Mouse (Mus musculus) lung, postnatal 36 days (tissue): ENCODE data around the gene Tcf3.
A peak's percentile ranks its signal among the peaks of the same experiment; 100 is the strongest.

Experiments used
- DNase-seq: peaks from one replicate; pipeline ENCODE4 v3.0.0; 2022; ENCODE audit warnings: mixed read lengths

Tcf3 gene

DNA sequence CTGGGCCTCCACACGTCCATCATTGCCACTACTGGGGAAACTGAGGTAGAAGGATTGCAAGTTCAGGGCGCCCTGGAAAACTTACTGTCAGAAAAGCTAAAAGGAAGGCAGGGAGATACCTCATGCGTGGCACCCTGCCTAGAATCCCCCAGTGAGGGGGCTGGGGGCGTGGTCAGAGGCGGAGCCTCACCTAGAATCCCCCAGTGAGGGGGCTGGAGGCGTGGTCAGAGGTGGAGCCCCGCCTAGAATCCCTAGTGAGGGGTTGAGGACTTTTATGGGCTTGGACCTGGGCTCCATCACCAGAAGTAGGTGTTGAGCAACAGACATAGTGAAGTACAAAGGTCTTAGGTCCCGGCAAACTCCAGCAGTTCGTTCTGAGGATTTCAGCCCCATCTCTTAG is 2.8 kb upstream of the Tcf3 start:
- no peak for DNase-seq

DNA sequence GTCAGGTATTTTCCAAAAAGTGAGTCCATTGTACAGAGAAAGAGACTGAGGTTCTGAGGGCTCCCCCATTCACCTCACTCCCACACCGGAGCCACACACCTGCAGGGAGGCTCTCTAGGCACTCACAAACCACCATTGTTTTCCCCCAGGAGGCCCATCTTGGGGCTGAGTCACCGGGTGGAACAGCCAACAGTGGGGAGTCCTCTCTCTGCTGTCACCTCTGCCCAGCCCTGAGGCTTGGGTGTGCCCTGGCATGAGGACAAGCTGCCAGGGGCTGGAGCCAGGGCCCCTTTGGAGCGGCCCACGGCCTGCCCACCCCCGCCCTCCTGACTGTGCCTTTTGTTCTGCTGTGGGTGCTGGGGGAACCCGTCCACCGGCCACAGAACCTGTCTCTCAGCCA is 2.3 kb upstream of the Tcf3 start:
- DNase-seq: no peak

DNA sequence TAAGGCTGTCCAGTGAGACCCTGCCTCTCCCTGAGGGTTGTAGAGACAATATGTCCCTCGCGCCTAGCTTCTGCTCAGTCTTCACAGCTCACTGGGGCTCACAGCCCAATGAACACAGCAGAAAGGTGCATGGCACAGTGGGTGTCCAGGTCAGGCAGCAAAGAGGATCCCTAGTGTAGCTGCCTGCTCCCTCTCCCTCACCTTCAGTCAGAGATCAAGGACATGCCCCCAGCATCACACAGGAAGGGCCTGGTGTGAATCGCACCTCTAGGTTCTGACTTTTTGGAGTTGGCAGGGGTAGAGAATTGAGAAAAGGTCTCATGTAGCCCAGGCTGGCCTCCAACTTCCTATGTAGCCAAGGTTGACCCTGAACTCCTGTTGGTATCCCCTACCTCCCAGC is 1.4 kb upstream of the Tcf3 start:
- no peak for DNase-seq

DNA sequence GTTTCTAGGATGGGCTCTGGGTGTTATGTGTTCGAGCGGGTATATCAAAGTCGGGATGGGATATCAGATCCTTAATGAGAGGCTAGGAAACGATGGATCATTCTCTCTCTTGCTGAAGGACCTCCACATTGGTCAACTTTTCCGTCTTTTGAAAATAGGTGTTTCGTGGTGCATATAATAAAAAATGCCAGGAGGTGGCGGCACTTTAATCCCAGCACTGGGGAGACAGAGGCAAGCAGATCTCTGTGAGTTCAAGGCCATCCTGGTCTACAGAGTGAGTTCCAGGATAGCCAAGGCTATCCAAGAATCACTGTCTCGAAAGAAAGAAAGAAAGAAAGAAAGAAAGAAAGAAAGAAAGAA is 766 bp upstream of the Tcf3 start:
- DNase-seq: no peak

DNA sequence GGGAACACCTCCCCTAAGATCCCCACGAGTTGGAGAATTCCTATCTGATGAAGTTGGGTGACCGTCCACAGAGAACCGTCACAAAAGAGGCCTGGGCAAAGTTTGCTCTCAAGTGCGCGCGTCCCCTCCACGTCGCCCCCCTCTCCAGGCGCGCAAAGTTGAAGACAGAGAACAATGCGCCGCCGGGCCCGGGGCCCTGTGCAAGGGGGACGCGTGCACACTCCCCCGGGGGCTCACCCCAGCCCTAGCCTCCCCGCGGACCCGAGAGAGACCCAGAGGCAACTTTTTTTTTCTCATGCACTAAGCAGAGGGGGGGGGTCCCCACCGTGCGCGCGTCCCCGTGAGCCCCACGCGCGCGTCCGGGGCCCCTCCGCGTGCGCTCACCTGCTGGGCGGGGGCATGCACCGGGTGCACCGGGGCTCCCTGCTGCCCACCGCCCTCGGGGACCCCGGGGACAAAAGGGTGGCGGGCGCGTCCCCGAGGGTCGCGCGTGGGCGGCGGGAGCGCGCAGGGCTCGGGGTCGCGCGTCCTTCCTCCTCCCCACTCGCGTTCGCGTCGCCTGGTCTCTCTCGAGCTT is 423 bp downstream of the Tcf3 start:
- DNase-seq: no peak

DNA sequence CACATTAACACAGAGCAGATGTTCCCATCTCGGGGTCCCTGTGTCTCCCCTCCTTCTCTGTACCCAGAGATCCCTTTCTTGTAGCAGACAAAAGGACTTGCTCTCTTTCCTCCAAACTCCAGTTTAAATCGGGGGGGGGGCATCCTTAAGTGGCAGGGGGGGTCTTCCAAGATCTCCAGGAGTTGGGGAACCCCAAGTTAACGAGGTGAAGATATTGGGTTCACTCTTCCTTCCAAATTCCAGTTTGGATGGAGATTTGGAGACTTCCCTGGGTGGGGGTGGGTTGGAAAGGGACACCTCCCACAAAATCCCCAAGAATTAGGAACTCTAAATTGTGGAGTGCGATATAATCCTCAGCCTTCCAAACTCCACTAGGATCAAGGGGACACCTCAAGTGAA is 1.1 kb downstream of the Tcf3 start:
- no peak for DNase-seq

DNA sequence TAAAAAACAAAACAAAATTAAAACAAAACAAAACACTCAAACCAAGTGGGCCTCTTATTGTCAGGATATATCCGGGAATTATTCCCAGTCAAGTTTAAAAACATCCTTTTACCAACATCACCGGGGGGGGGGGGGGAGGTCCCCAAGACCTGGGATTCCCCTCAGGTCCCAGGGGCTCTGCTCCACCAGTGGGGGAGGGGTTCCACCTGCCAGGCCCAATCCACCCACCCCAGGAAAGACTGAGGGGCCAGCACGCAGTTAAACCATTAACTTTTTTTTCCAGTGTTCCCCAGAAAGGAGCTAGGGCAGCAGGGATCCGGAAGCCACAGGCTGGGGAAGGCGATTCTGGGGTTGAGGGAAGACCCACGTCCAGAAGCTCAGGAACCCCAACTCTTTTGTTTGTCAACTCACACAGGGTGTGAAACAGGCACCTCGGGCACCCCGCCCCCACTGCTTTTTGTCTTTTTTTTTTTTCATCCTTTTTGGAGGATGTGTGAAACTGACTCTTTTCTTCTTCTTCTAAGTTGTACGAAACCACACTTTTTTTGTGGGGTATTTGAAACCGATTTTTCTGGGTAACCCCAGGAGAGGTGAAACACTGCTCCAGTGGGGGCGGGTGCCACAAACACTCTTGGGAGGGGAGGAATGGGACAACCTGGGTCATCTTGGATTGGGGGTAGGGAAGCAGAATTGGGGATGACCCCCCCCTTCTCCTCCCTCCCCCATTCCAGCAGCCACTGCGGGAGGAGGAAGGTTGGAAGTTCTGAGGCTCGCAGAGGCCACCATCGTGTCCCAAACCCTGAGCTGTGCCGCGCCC is 1.7 kb downstream of the Tcf3 start:
- DNase-seq: no peak

DNA sequence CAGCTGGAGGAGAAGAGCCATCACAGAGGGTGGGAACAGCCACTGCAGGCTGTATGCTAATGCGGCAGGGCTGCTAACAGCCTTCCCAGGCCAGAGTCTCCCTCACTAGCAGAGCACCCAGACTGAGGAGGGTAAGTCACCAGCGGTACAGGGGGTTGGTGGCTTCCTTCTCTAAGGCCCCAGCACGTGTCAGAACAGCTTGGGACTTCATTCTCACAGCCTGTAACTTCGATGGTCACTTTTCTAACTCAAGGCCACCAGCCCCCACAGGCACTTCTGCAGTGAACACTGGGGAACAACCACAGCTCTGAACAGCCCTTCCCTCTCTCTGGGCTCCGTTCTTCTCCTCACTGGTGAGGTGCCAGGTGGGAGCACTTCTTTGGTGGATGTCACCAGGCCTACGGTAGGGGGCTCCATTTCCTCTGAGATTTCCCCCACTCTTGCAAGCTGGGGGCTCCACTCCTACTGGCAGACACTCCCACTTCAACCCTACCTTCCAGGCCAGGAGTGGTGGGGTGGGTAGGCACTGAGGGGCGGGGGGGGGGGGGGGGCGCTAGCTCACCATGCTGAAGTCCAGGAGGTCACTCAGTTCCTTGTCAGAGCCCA is 3.0 kb downstream of the Tcf3 start:
- no peak for DNase-seq

DNA sequence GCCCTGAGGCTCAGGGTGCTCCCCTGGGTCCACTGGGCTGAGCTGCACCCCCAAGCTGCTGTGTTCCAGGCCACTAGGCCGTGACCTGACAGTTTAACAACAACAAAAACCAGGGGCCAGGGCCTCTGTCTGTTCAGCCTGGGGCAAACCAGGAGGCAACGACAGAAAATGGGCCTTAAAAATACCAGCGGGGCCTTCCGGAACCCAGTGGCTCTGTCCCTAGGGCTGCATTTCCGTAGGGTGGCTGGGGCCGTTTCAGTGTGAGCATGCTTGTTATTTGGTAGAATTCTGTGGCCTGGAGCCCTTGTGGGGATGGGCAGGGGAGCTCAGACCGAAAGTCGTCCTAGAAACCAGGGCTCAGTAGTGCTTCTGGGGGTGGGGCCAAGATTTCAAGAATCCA is 3.6 kb downstream of the Tcf3 start:
- no peak for DNase-seq

DNA sequence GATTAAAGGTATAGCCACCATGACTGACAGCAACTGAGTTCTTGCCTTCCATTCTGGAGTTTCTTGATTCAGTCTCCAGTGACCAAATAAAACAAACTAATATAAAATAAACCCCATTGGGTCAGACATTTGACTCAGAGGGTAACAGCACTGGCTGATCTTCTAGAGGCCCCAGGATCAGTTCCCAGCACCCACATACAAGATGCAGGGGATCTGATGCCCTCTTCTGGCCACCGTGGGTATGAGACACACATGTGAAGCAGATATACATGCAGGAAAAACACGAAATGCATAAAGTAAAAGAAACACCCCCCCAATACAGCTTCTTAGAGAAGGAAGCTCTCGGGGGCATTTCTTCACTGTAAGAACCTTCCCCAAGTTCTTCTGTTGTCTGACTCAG is 8.4 kb downstream of the Tcf3 start:
- DNase-seq: no peak

DNA sequence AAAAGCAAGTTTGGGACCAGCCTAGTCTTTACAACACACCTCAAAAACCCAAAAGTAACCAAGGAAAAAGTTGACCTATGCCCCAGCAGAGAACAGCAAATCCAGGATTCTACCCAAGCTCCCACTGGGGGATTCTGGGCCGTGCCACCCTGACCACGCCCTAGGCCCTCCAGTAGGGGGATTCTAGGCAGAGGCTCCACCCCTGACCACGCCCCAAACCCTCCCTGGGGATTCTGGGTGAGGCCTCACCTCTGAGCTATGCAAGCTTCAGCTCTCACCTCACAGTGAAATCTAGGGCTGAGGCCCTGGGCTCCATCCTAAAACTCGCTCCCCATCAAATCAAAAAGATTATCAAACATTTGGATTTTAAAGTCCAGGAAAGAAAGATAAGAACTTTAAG is 9.9 kb downstream of the Tcf3 start:
- no peak for DNase-seq

DNA sequence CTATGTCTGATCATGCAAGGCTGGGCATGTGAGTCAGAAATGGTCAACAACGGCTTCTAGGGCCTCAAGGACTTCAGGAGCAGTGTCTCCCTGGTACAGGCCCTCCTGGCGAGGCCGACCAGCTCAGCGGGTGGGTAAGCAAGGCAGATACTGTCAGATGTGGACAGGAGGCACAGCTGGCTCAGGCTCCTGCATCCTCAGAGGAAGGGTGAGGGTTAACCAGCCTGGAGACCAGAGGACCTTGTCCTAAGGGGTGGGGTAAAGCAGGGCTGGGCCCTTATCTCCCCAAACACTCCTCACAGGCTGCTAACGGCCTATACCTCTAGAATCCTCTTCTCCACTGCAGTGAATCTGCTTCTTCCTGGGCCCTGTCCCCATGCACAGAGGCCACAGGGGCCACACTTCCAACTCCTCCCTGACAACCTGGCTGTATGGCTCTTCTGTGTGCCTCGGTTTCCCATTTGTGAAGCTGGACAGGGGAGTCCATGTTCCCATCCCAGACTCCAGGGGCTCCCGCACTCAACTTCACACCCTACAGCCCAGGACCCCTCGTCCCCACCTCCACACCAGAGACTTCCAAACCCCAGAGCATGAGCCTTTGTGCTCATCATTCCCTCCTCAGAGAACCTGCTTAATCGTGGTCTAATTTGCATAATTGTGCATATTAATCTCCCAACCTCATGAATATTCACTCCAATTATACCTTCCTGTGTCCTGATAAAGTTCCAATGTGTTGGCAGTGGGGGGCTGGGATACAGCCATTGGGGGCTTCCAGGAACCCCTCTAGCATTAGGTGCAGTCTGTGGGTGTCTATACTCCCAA is 11.6 kb downstream of the Tcf3 start:
- no peak for DNase-seq

DNA sequence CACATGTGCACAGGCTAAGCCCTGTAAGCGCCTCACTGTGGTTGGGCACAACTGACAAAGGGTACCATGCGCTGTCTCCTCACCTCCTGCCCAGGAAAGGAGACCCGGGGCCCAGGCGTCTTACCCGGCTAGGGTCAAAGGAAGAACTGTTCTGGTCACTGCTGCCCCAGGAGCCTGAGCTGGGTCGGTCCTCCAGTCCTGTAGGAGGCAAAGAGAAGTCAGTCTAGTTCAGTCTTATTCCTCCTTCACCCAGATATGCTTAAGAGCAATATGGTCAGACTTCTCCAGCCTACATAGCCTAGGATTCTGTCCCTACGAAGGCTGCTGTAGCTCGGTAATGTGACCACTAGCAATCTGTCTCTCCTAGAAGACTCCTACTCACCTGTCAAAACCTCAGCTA is 12.2 kb downstream of the Tcf3 start:
- no peak for DNase-seq

DNA sequence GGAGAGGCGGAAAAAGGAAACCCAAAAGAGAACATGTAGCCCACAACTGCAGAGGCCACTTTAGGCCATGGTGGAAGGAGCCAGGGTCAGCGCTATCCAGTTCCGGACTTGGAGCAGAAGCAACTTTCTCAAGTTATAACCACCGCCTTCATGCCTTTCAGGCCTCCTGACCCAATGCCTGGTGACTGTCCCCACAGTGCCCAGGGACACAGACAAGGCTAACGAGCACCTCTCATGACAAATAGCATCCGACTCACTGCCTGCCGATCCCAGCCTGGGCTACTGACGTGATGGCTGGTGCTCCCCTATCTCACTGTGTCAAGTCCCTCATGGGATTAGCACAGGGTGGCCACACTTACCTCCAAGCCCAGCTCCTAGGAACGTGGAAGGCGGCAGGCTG is 12.7 kb downstream of the Tcf3 start:
- no peak for DNase-seq

DNA sequence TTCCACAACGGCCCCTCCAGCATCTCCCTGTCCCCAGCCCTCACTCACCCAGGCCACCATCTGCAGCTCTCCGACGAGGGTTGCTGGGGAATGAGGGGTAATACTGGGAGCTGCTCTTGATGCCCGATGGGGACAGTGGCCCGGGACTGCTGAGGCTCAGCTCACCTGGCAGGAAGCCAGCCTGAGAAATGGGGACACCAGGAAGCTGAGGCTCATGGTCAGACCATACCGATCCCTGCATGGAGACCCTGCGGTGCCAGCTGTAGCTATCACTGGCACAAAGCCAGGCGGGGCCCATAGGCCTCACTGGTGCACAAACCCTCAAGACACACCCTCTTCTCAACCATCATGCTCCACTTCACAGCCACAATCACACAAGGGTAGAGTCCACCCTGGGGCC is 14.0 kb downstream of the Tcf3 start:
- DNase-seq: no peak

DNA sequence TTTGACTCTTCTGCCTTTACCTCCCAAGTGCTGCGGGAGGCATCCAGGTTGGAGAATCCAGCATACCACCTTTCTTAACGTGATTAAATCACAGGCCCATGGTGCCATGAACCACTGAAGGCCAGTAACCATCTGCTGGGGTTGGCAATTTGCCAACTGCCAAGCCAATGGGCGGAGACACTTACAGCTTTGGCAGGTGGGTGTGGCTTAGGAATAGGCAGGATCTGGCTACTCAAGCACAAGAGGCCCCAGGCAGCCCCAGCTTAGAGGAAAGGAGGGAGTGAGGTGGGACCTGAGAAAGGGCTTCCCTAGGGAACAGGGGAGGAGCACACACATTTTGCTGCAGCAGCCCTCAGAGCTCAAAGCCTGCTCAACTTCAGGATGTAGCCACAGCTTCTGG is 15.1 kb downstream of the Tcf3 start:
- peak; percentile 68 for DNase-seq

DNA sequence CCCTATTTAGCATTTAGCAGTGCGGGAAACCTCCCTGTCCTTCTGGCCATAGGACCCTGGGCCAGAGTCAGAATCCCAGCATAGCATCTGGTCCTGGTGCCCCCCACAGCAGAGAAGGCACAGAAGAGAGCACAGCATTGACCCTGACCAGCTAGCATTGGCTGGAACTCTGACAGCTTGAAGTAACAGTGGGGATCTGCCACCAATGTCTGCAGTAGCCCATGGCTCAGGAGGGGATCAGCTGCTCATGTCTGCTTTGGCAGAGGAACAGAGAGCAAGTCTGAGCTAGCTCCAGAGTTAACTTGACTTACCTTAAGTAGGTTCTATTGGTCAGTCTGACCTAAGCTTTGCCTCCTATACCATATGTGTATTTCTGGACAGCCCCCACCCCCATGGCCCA is 15.6 kb downstream of the Tcf3 start:
- no peak for DNase-seq

DNA sequence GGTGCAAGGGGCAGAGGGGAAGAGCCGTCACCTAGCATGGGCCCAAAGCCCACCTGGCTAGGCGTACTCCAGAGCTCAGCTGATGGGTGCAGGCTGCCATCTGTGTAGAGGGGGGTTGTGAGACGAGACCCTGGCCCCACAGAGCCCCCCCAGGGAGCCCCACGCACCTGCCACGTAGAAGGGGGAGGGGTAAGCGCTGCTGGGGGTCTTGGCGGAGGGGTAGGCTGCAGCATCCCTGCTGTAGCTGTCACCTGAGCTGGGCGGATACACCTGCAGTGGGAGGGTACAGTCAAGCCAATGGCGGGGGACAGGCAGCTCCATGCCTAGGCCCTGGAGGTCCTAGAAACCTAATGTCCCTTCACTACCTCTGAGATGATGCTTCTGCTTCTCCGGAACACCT is 16.1 kb downstream of the Tcf3 start:
- no peak for DNase-seq

DNA sequence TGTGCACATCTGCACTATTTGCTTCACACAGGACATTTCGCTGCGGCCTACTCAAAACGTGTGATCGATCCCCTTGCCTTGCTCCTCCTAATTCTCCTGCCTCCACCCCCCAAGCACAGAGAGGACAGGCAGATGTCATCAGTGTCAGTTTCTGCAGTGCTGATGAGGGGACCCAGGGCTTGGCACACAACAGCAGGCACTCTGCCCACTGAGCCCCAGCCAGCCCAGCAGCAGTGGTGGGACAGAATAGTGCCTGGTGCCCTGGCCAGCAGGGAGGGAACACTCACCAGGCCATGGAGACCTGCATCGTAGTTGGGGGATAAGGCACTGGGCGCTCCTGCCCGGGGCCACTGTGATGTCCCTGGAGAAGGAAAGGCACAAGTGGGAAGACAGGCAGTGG is 17.9 kb downstream of the Tcf3 start:
- DNase-seq: no peak

DNA sequence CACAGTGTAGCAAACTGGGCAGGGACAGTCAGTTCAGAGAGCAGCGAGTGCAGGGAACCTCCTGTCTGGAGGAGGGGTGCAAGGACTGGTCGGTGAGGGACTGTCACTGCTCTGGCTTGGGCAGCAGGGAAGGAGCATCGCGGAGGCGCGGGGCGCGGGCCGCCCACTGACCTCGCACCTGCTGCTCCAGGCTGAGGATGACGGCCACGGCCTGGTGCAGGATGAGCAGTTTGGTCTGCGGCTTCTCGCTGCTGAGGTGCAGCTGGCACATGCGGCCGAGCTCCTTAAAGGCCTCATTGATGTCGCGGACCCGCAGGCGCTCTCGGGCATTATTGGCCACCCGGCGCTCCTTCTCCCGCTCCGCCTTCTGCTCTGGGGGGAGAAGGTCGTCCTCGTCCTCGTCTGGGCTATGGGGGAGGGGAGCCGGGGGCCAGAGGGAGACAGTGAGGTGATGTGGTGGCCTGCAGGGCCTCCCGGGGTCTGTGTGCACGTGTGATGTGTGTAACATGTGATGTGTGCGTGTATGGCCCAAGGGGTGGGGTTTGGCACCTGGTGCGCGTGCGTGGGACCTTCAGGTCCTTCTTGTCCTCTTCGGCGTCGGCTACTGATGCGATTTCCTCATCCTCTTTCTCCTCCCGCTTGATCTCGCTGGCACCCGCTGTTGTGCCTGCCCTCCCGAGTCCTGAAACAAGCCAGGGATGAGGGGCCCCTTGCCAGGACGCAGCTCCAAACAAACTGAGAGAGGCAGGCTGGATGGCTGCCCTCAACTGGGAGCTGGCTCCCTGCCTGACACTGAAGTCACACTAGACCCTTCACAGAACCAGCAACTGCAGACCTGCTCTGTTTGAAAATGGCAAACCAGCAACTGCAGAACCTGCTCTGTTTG is 20.5 kb downstream of the Tcf3 start:
- peak; percentile 66 for DNase-seq

DNA sequence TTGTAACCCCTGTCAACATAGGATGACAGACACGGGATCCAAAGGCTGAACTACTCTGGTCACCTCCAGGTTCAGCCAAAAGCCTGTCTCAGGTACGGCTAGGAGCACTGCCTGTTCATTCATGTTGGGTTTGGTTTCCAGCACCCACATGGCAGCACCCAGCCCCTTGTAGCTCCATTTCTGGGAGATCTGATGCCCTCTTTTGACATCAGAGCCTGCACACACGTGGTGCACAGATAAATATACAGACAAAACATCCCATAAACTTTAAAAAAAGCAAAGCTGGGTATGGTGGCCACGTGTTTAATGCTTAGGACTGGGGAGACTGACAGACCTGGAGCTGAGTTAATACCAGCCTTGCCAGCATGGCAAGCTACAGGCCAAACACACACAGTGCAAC is 25.5 kb downstream of the Tcf3 start:
- DNase-seq: no peak

DNA sequence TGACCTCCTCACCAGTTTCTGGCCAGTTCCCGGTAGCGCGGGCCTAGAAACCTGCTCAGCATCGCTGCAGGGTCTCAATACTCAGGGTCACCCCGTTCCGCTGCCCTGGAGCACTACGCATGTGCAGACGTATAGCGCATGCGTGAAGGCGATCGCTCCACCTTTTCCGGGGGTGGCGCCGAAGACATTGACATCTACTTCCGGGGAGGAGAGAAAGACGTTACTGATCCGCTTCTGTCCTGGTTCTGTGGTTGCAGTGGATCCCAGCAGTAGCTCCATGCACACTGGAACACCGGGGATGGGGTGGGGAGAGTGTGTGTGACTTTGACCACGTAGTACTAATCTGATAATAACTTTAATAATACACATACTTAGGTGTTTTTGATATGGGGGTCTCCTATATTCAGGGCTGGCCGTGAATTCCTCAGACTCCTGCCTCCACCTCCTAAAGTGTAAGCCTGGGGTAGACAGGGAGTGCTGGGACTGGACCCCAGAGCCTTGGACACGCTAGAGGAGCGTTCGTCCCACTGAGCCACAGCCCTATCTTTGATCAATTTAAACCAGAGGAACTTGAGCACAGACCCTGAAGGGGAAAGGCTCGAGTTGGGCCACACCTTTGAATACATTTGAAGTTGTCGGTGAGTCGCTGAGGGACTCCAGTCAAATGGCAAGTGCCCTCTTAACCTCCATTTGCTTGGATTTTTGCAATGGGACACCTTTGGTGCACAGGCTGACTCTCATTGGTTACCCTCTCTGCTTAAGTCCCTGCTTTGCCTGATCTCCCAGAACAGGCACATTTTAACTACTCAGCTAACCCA is 26.6 kb downstream of the Tcf3 start, which contains the start of gene Uqcr11:
Uqcr11 (minus strand) TSS at position 147 of the 818 bp plus-strand sequence.
- peak; percentile 96 for DNase-seq
